Mouse (Mus musculus) heart, embryonic 15.5 days (tissue): ENCODE data around the gene Pfn1. TPM values are rescaled to one million over a fixed set of nuclear protein-coding genes. Genes with fewer than 3 reads are reported as not detected.
A peak's percentile ranks its signal among the peaks of the same experiment; 100 is the strongest.

Experiments
- ATAC-seq: fragments of 200-750 bp; cut with Nextera tagmentation; replicated peaks from 2 replicates; pipeline ENCODE4 v1.8.0; 2017; ENCODE audit warnings: low read depth, moderate TSS enrichment; ENCODE audit not compliant: insufficient number of reproducible peaks, insufficient read depth, low FRiP score
- H3K27ac ChIP-seq: fragments of 300-500 bp; sonication (generic); 2 replicates; pipeline ENCODE4 v1.5.1; 2015; ENCODE audit warnings: mild to moderate bottlenecking, inconsistent platforms
- H3K27me3 ChIP-seq: fragments of 300-500 bp; sonication (generic); 2 replicates; pipeline ENCODE4 v1.6.1; 2015; ENCODE audit warnings: inconsistent platforms
- H3K36me3 ChIP-seq: fragments of 300-500 bp; sonication (generic); 2 replicates; pipeline ENCODE4 v1.6.1; 2015; ENCODE audit warnings: mild to moderate bottlenecking, inconsistent platforms
- H3K4me1 ChIP-seq: fragments of 300-500 bp; sonication (generic); replicated peaks from 2 replicates; pipeline ENCODE4 v1.6.1; 2015; ENCODE audit warnings: inconsistent platforms
- H3K4me2 ChIP-seq: fragments of 300-500 bp; sonication (generic); 2 replicates; pipeline ENCODE4 v1.6.1; 2015; ENCODE audit warnings: inconsistent platforms, mild to moderate bottlenecking, moderate library complexity
- H3K4me3 ChIP-seq: fragments of 300-500 bp; sonication (generic); 2 replicates; pipeline ENCODE4 v1.5.1; 2015; ENCODE audit warnings: mild to moderate bottlenecking, inconsistent platforms
- H3K9ac ChIP-seq: fragments of 300-500 bp; sonication (generic); 2 replicates; pipeline ENCODE4 v1.6.1; 2015; ENCODE audit warnings: mild to moderate bottlenecking, inconsistent platforms
- H3K9me3 ChIP-seq: fragments of 300-500 bp; sonication (generic); replicated peaks from 2 replicates; pipeline ENCODE4 v1.6.1; 2016; ENCODE audit warnings: inconsistent platforms
- WGBS: fragments of 180-500 bp; shearing (Covaris S2); methylation state at CpG from one replicate; pipeline ENCODE4 v1.1.7; 2015; ENCODE audit warnings: mixed read lengths; 5-methylcytosine and 5-hydroxymethylcytosine counted together
- polyA plus RNA-seq: library from polyadenylated mRNA; unstranded; fragments of >200 nt; fragmentation: Nextera tagmentation; extraction: Ambion mirVana; gene quantifications from 2 replicates; pipeline ENCODE4 v1.2.1, GENCODE M21; 2015

The Pfn1 gene
- polyA plus RNA-seq, 1 experiment from 2014 or later: 1,318 TPM

GRCm38 (mm10) chr11:70608381-70609066 lies 45.9 kb downstream of the Pfn1 start:
- peaks cover 75% of the 10 kb centered on the region for H3K36me3 ChIP-seq
- no peak overlapping the region for H3K4me3 ChIP-seq
- WGBS: 85% methylated on average over 26 of the region's 26 CpGs
- H3K9me3 ChIP-seq: no peaks in the 10 kb centered on the region
- 0 out of 2 replicates have a peak, but pooled peaks have one; percentile 6 for ATAC-seq
- H3K4me2 ChIP-seq: no peak overlapping the region
- H3K27ac ChIP-seq: no peak overlapping the region
- no peak overlapping the region for H3K9ac ChIP-seq
- H3K27me3 ChIP-seq: no peaks in the 10 kb centered on the region
- H3K4me1 ChIP-seq: no peaks in the 10 kb centered on the region

GRCm38 (mm10) chr11:70607611-70608010 lies 46.8 kb downstream of the Pfn1 start:
- Histone ChIP-seq H3K4me2 (no peak overlapping the region), H3K9ac (no peak overlapping the region), H3K9me3 (no peaks in the 10 kb centered on the region), H3K4me3 (no peak overlapping the region), H3K27ac (no peak overlapping the region), H3K27me3 (no peaks in the 10 kb centered on the region), H3K36me3 (peaks cover 76% of the 10 kb centered on the region), H3K4me1 (no peaks in the 10 kb centered on the region)
- WGBS: 91% methylated on average over 9 of the region's 9 CpGs
- ATAC-seq: no peak

DNA sequence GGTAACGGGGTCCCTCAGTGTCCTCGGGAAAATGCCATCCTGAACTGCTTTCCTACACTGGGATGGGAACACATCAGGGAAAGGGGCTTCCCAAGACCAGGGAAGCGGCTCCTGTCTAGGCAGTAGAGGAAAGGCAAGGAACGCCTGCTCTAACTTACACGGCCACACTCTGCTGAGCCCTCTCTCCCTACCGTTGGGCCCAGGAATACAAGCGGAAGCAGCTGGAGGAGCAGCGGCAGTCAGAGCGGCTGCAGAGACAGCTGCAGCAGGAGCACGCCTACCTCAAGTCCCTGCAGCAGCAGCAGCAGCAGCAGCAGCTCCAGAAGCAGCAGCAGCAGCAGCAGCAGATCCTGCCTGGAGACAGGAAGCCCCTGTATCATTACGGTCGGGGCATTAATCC lies 47.7 kb downstream of the Pfn1 start:
- no peaks in the 10 kb centered on the region for H3K27me3 ChIP-seq
- H3K4me2 ChIP-seq: no peak overlapping the region
- no peak overlapping the region for H3K4me3 ChIP-seq
- no peak overlapping the region for H3K27ac ChIP-seq
- no peaks in the 10 kb centered on the region for H3K9me3 ChIP-seq
- H3K9ac ChIP-seq: no peak overlapping the region
- no peak for ATAC-seq
- 74% methylated on average over 12 of the region's 12 CpGs for WGBS
- H3K4me1 ChIP-seq: no peaks in the 10 kb centered on the region
- peaks cover 72% of the 10 kb centered on the region for H3K36me3 ChIP-seq

DNA sequence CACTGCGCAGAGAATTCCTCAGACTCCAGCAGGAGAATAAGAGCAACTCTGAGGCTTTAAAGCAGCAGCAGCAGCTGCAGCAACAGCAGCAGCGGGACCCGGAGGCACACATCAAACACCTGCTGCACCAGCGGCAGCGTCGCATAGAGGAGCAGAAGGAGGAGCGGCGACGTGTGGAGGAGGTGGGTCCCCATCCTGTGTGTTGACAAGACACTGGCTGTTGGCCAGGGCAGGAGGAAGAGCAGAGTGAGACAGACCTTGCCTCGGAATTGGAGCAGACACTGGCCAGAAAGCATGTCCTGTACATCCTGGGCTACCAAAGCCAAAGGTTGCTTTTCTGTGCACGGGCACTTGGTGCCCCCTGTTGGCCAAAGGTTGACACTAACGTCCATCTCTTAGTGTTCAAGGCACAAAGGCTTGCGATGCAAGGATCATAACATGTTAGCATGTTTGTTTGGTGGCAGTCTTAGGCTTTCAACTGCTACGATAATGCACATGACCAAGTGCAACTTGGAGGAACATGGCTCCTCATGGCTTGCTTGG lies 49.3 kb downstream of the Pfn1 start:
- no peak for ATAC-seq
- Histone ChIP-seq H3K27ac (no peak overlapping the region), H3K27me3 (no peaks in the 10 kb centered on the region), H3K4me2 (no peak overlapping the region), H3K9ac (no peak overlapping the region), H3K9me3 (no peaks in the 10 kb centered on the region), H3K4me3 (no peak overlapping the region), H3K4me1 (no peaks in the 10 kb centered on the region), H3K36me3 (peaks cover 64% of the 10 kb centered on the region)
- 48% methylated on average over 14 of the region's 14 CpGs for WGBS

Other genes with a start within 250 kb of the Pfn1 start
- gene Pelp1, start 244.6 kb downstream of the Pfn1 start, polyA plus RNA-seq: 17.6 and 24.3 TPM in 2 replicates
- gene Arrb2, start 222.0 kb downstream of the Pfn1 start, polyA plus RNA-seq: 11.4 and 14.7 TPM in 2 replicates
- 19.5 and 24.2 TPM in 2 replicates for gene Med11, start 202.7 kb downstream of the Pfn1 start, polyA plus RNA-seq
- gene Zmynd15, start 195.2 kb downstream of the Pfn1 start, polyA plus RNA-seq: 1.5 and 1.8 TPM in 2 replicates
- 9.0 and 10.2 TPM in 2 replicates for gene Cxcl16, start 194.7 kb downstream of the Pfn1 start, polyA plus RNA-seq
- gene Tm4sf5, start 149.4 kb downstream of the Pfn1 start, polyA plus RNA-seq: 4.9 and 5.4 TPM in 2 replicates
- 0.19 and 0.37 TPM in 2 replicates for gene Vmo1, start 140.0 kb downstream of the Pfn1 start, polyA plus RNA-seq
- 0.42 TPM in 1 of 2 replicates, not detected in the other for gene Gltpd2, start 135.4 kb downstream of the Pfn1 start, polyA plus RNA-seq
- gene Psmb6, start 129.3 kb downstream of the Pfn1 start, polyA plus RNA-seq: 509 and 590 TPM in 2 replicates
- gene Gm40193, start 121.7 kb downstream of the Pfn1 start, polyA plus RNA-seq: not detected in 2 replicates
- gene Pld2, start 114.6 kb downstream of the Pfn1 start, polyA plus RNA-seq: 10.4 and 11.7 TPM in 2 replicates
- 8.1 and 11.8 TPM in 2 replicates for gene Mink1, start 91.8 kb downstream of the Pfn1 start, polyA plus RNA-seq
- gene 4930544D05Rik, start 38.8 kb downstream of the Pfn1 start, polyA plus RNA-seq: not detected in 2 replicates
- gene Chrne, start 35.4 kb downstream of the Pfn1 start, polyA plus RNA-seq: 0.30 TPM in 1 of 2 replicates, not detected in the other
- gene Gp1ba, start 15.5 kb downstream of the Pfn1 start, polyA plus RNA-seq: 0.62 and 0.67 TPM in 2 replicates
- 75.1 and 81.2 TPM in 2 replicates for gene Rnf167, start 7.4 kb downstream of the Pfn1 start, polyA plus RNA-seq
- 279 TPM in 2 replicates for gene Slc25a11, start 7.2 kb downstream of the Pfn1 start, polyA plus RNA-seq
- gene Eno3, start 2.6 kb upstream of the Pfn1 start, polyA plus RNA-seq: 389 and 492 TPM in 2 replicates
- gene Spag7, start 14.8 kb upstream of the Pfn1 start, polyA plus RNA-seq: 168 and 186 TPM in 2 replicates
- gene Camta2, start 33.5 kb upstream of the Pfn1 start, polyA plus RNA-seq: 11.3 and 16.0 TPM in 2 replicates
- gene Inca1, start 45.5 kb upstream of the Pfn1 start, polyA plus RNA-seq: 1.4 and 2.2 TPM in 2 replicates
- 5.3 and 5.5 TPM in 2 replicates for gene Kif1c, start 45.9 kb upstream of the Pfn1 start, polyA plus RNA-seq
- 8.4 and 9.3 TPM in 2 replicates for gene Zfp3, start 109.6 kb upstream of the Pfn1 start, polyA plus RNA-seq
- gene Scimp, start 157.9 kb upstream of the Pfn1 start, polyA plus RNA-seq: 0.45 and 0.60 TPM in 2 replicates
- gene Rabep1, start 190.1 kb upstream of the Pfn1 start, polyA plus RNA-seq: 26.4 and 29.1 TPM in 2 replicates